Mouse (Mus musculus) T-helper 1 cell (primary cell): ENCODE measurements at regions not wholly inside any gene's neighbourhood (a gene's known extent, or its start where the extent isn't known, plus 50 kb on each side); places are given as distances from the start of the nearest gene placed in this dataset.

ENCODE experiments used
- in situ Hi-C: fragments of 300-600 bp; cut with MboI, MseI; formaldehyde crosslinking; loops from one replicate; pipeline ENCODE4 v1.15.1; 2025; ENCODE audit warnings: high pct_unique_total_duplicates

GRCm38 (mm10) chr8:26672486-26673395, 304.4 kb upstream of the Zfp703 start:
- in situ Hi-C loops: no loop called here

GRCm38 (mm10) chr8:26677584-26678138, 299.5 kb upstream of the Zfp703 start:
- in situ Hi-C loops: no loop called here

- in situ Hi-C loops: no loop called here
Observed at GRCm38 (mm10) chr8:26680891-26681381, 296.2 kb upstream of the Zfp703 start.

- in situ Hi-C loops: no loop called here
Observed at GRCm38 (mm10) chr8:26687146-26687545, 290.0 kb upstream of the Zfp703 start.

- in situ Hi-C loops: no loop called here
Observed at GRCm38 (mm10) chr8:26688035-26688434, 289.1 kb upstream of the Zfp703 start.

GRCm38 (mm10) chr8:26688745-26689478, 288.2 kb upstream of the Zfp703 start:
- in situ Hi-C loops: no loop called here

GRCm38 (mm10) chr8:26689479-26690177, 287.5 kb upstream of the Zfp703 start:
- in situ Hi-C loops: no loop called here

GRCm38 (mm10) chr8:26690178-26690735, 286.9 kb upstream of the Zfp703 start:
- in situ Hi-C loops: no loop called here

- in situ Hi-C loops: loop anchor here (5.0 kb wide), 1 partner anchor 285 kb away; no protein-coding TSS in a partner anchor
Observed at GRCm38 (mm10) chr8:26697579-26698084, 279.5 kb upstream of the Zfp703 start.

GRCm38 (mm10) chr8:26698580-26698979, 278.5 kb upstream of the Zfp703 start:
- in situ Hi-C loops: loop anchor here (5.0 kb wide), 1 partner anchor 284 kb away; no protein-coding TSS in a partner anchor

- in situ Hi-C loops: no loop called here
Observed at GRCm38 (mm10) chr8:26706048-26706767, 270.9 kb upstream of the Zfp703 start.

GRCm38 (mm10) chr8:26706768-26707156, 270.4 kb upstream of the Zfp703 start:
- in situ Hi-C loops: no loop called here

- in situ Hi-C loops: no loop called here
Observed at GRCm38 (mm10) chr8:26713836-26714235, 263.3 kb upstream of the Zfp703 start.

- in situ Hi-C loops: no loop called here
Observed at GRCm38 (mm10) chr8:26714714-26715113, 262.4 kb upstream of the Zfp703 start.

GRCm38 (mm10) chr8:26718409-26719355, 258.4 kb upstream of the Zfp703 start:
- in situ Hi-C loops: no loop called here

GRCm38 (mm10) chr8:26722766-26723165, 254.4 kb upstream of the Zfp703 start:
- in situ Hi-C loops: no loop called here

- in situ Hi-C loops: no loop called here
Observed at GRCm38 (mm10) chr8:26724628-26725027, 252.5 kb upstream of the Zfp703 start.

- in situ Hi-C loops: no loop called here
Observed at GRCm38 (mm10) chr8:26725521-26725920, 251.6 kb upstream of the Zfp703 start.

GRCm38 (mm10) chr8:26729351-26729750, 247.8 kb upstream of the Zfp703 start:
- in situ Hi-C loops: no loop called here
